Mouse (Mus musculus) lung, embryonic 14.5 days (tissue): ENCODE results near the gene Prdm15. TPM values are rescaled to one million over a fixed set of nuclear protein-coding genes. Genes with fewer than 3 reads are reported as not detected.

Experiments
- ATAC-seq: fragments of 200-750 bp; cut with Nextera tagmentation; 2 replicates; pipeline ENCODE4 v1.8.0; 2017; ENCODE audit warnings: mild to moderate bottlenecking, moderate TSS enrichment, moderate library complexity; ENCODE audit not compliant: insufficient read depth
- DNase-seq: peaks from one replicate; pipeline ENCODE4 v3.0.0-alpha.2; 2015
- H3K27ac ChIP-seq: fragments of 300-500 bp; sonication (generic); 2 replicates; pipeline ENCODE4 v1.5.1; 2014; ENCODE audit warnings: low read depth, mild to moderate bottlenecking, moderate library complexity
- H3K27me3 ChIP-seq: fragments of 300-500 bp; sonication (generic); 2 replicates; pipeline ENCODE4 v1.6.1; 2014; ENCODE audit warnings: low read length, control low read depth; ENCODE audit not compliant: insufficient read depth
- H3K36me3 ChIP-seq: fragments of 300-500 bp; sonication (generic); 2 replicates; pipeline ENCODE4 v1.6.1; 2014; ENCODE audit warnings: control low read depth; ENCODE audit not compliant: insufficient read depth
- H3K4me1 ChIP-seq: fragments of 300-500 bp; sonication (generic); 2 replicates; pipeline ENCODE4 v1.6.1; 2014; ENCODE audit warnings: antibody characterized with exemption, control low read depth; ENCODE audit not compliant: insufficient read depth
- H3K4me2 ChIP-seq: fragments of 300-500 bp; sonication (generic); 2 replicates; pipeline ENCODE4 v1.6.1; 2014; ENCODE audit warnings: mild to moderate bottlenecking
- H3K4me3 ChIP-seq: fragments of 300-500 bp; sonication (generic); 2 replicates; pipeline ENCODE4 v1.5.1; 2014; ENCODE audit warnings: low read depth, low read length
- H3K9ac ChIP-seq: fragments of 300-500 bp; sonication (generic); 2 replicates; pipeline ENCODE4 v1.6.1; 2014
- H3K9me3 ChIP-seq: fragments of 300-500 bp; sonication (generic); 2 replicates; pipeline ENCODE4 v1.6.1; 2016; ENCODE audit warnings: low read depth, low read length, control low read depth
- CTCF ChIP-seq: IDR thresholded peaks from 2 replicates; pipeline ENCODE4 v1.5.1; 2016; ENCODE audit warnings: antibody characterized with exemption, low read depth
- WGBS: fragments of 180-500 bp; shearing (Covaris S2); extraction: QIAGEN DNeasy Blood & Tissue Kit; methylation state at CpG from one replicate; pipeline ENCODE4 v1.1.7; 2014; 5-methylcytosine and 5-hydroxymethylcytosine counted together
- polyA plus RNA-seq: library from polyadenylated mRNA; unstranded; fragments of >200 nt; fragmentation: Nextera tagmentation; extraction: Ambion mirVana; gene quantifications from 2 replicates; pipeline ENCODE4 v1.2.1, GENCODE M21; 2014

Prdm15 gene
- 9.2 and 13.3 TPM in 2 replicates for polyA plus RNA-seq

DNA sequence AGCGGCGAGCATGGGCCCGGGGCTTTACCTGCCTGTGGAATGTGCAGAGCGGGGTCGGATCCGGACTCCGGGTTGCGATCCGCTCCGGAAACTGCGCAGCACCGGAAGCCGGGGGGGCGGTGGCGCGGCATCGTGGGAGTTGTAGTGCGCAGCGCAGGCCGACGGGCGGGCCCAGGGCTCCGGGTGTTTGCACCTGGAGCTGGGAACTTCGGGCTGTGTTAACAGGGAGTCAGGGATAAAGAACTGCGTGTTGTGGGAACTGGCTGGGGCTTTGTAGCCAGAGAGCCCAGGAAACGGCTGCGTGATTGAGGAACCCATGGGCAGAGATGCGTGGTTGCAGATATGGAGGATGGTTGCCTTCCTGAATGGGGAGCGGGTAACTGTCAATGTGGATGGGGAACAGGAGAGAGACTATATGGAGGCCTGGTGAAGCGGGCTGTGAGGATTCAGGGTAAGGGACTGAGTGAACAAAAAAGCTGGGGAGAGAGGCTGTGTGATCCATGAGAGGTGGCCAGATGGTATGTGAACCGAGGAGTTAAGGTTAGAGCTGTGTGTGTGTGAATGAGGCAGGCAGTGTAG, at the start of gene Prdm15:
Gene Prdm15, minus strand, starts transcription at position 110 of the 579 bp plus-strand sequence.
- Histone ChIP-seq H3K27ac (peak within 1 kb of the TSS; percentile 99), H3K9me3 (no peaks in the 10 kb centered on the region), H3K4me2 (peak within 1 kb of the TSS; percentile 81), H3K4me3 (peak within 1 kb of the TSS; percentile 87), H3K36me3 (peaks cover 16% of the 10 kb centered on the region; the same call in 1 of the 2 replicates), H3K27me3 (no peaks in the 10 kb centered on the region), H3K9ac (peak within 1 kb of the TSS; percentile 98), H3K4me1 (0 out of 2 replicates have a peak, but pooled peaks cover 4% of the 10 kb centered on the region)
- under 1% methylated on average over 31 of the region's 31 CpGs for WGBS
- ATAC-seq (peak; percentile 88), DNase-seq (peak; percentile 92)
- TF ChIP-seq CTCF = no peak

DNA sequence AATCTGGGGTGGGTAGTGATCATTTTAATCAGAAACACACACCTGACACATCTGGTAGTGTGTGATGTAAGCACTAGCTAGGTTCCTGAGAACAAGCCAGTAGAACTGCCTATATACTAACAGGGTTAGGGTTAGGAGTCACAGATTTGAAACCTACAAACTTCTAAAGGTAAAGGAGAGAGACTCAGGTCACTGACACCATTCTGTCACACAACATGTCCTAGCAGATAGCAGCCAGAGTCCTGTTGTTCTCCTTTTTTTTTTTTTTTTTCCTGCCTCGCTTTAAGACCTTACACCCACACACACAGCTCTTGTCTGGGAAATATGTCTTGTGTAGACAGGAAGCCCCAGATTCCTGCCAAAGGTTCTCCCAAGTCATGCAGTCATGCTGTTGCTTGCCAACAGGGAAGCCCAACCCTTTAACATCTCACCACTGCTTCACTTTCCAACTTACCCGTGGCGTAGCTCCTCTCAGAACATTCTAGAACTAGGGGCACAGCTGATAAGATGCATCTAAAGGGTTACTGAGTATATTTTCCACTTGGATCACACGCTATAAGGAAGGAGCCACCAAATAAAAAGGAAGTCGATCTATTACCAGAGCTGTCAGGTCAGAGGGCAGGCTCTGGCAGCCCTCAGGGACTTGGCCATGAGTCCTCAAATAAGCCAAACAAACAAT, 45.8 kb upstream of the Prdm15 start:
- H3K27ac ChIP-seq = peak overlapping the region; percentile 2; the same call in 1 of the 2 replicates
- no peaks in the 10 kb centered on the region for H3K9me3 ChIP-seq
- 46% methylated on average over 5 of the region's 5 CpGs for WGBS
- H3K9ac ChIP-seq = no peak overlapping the region
- H3K4me1 ChIP-seq = no peaks in the 10 kb centered on the region
- H3K4me2 ChIP-seq = no peak overlapping the region
- DNase-seq = peak; percentile 62
- no peak overlapping the region for H3K4me3 ChIP-seq
- peak; percentile 63; the same call in 1 of the 2 replicates for ATAC-seq
- H3K27me3 ChIP-seq = no peaks in the 10 kb centered on the region
- no peak for TF ChIP-seq CTCF
- no peaks in the 10 kb centered on the region for H3K36me3 ChIP-seq

DNA sequence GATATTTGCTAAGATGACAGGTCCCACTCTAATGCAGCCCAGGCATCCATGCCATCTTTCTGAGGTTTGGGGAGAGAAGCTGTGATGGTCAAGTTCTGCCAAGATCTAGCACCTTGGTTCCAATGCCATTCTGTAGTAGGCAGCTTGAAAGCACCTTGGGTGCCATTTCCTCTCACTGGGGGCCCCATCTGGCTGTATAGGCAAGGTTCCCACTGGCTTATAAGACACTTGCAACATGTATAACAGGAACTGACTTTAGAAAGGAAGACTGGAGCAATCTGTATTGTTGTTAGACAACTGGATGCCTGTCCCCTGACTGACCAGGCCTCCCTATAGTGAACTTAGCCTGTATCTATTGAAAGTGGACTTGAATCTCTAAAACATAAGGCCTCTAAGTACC, 36.1 kb upstream of the Prdm15 start:
- no peak overlapping the region for H3K27ac ChIP-seq
- H3K4me1 ChIP-seq = no peaks in the 10 kb centered on the region
- DNase-seq (no peak), ATAC-seq (no peak)
- no peak overlapping the region for H3K4me2 ChIP-seq
- H3K4me3 ChIP-seq = no peak overlapping the region
- no peak for TF ChIP-seq CTCF
- no peaks in the 10 kb centered on the region for H3K9me3 ChIP-seq
- H3K36me3 ChIP-seq = 0 out of 2 replicates have a peak, but pooled peaks cover 16% of the 10 kb centered on the region
- H3K9ac ChIP-seq = no peak overlapping the region
- no peaks in the 10 kb centered on the region for H3K27me3 ChIP-seq

DNA sequence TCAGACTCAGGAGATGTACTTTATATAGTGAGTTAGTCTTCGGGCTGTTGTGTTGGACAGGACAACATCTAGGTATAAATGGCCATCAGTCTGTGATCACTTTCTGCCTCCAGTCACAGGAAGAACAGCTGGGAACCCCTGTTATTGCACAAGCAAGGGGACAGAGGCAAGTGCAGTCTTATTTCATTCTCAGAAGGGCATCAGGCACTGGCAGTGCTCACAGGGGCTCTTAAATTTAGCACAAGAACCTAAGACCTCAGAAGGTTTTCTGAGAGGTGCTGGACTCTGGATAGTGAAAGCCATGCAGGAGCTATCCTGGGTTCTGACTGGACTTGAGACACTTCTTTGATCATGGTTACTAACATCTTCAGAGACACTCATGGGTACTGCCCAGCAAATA, 32.0 kb upstream of the Prdm15 start:
- 89% methylated on average over 1 of the region's 1 CpGs for WGBS
- H3K4me1 ChIP-seq = no peaks in the 10 kb centered on the region
- H3K9me3 ChIP-seq = no peaks in the 10 kb centered on the region
- H3K9ac ChIP-seq = no peak overlapping the region
- DNase-seq (no peak), ATAC-seq (no peak)
- no peak for TF ChIP-seq CTCF
- H3K4me3 ChIP-seq = no peak overlapping the region
- H3K36me3 ChIP-seq = peaks cover 17% of the 10 kb centered on the region; the same call in 1 of the 2 replicates
- no peaks in the 10 kb centered on the region for H3K27me3 ChIP-seq
- H3K27ac ChIP-seq = no peak overlapping the region
- no peak overlapping the region for H3K4me2 ChIP-seq

DNA sequence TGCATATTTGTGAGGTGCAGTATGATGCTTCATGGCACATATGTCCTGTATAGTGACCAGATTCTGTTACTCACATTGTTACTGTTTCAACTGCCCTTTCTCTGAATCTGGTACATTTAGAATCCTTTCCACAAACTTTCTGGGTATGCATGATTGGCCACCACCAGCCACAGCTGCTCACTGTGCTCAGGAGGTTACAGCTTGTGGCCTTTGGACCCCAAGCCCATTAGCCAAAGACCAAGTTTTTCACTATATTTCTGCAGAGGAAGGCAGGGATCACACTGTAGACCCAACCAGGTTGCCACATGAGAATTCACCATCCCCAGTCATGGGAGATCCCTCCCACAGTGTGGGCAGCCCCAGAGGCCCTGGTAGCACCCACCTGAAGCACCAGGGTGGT, 31.2 kb upstream of the Prdm15 start:
- no peak for TF ChIP-seq CTCF
- ATAC-seq (no peak), DNase-seq (no peak)
- H3K9ac ChIP-seq = no peak overlapping the region
- peaks cover 17% of the 10 kb centered on the region; the same call in 1 of the 2 replicates for H3K36me3 ChIP-seq
- no peaks in the 10 kb centered on the region for H3K4me1 ChIP-seq
- H3K4me3 ChIP-seq = no peak overlapping the region
- no peaks in the 10 kb centered on the region for H3K9me3 ChIP-seq
- H3K4me2 ChIP-seq = no peak overlapping the region
- H3K27ac ChIP-seq = no peak overlapping the region
- H3K27me3 ChIP-seq = no peaks in the 10 kb centered on the region

DNA sequence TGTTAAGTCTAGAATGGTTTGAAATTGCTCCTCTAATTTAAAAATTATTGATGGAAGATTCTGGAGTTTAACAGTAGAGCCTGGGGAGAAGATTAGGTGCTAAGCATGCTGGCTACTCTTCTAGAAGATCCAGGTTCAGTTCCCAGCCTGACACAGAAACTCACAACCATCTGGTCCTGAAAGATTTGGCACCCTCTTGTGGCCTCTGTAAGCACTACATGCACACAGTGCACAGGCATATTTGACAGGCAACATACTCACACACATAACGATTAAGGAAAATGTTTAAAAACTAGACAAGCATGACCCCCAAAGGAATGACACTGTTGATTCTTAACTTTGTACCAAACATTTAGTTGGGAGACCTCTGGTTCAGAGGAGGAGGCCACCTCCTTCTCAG, 27.5 kb upstream of the Prdm15 start:
- Histone ChIP-seq H3K4me2 (no peak overlapping the region), H3K36me3 (peaks cover 27% of the 10 kb centered on the region), H3K4me1 (no peaks in the 10 kb centered on the region), H3K9me3 (no peaks in the 10 kb centered on the region), H3K27ac (no peak overlapping the region), H3K4me3 (no peak overlapping the region), H3K27me3 (no peaks in the 10 kb centered on the region), H3K9ac (no peak overlapping the region)
- DNase-seq (peak; percentile 71), ATAC-seq (no peak)
- TF ChIP-seq CTCF = peak; percentile 72
- 90% methylated on average over 1 of the region's 1 CpGs for WGBS

DNA sequence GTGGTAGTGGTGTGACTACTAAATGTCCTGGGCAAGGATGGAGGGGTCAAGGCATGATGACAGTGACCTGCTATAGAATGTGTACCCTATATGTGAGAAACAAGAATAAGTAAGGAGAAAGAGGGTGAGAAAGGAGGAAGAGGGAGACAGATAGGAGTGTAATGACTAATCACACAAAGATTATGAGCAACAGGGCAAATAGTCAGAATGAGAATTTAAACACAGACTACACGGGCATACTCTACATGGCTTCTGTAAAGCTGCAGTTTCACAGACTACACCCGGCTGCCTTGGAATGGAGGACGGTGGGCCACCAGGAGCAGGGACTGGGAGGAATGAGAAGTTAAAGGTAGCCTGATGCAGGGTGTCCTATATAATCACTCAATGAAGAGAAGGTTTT, 25.9 kb upstream of the Prdm15 start:
- ATAC-seq = no peak
- Histone ChIP-seq H3K4me1 (no peaks in the 10 kb centered on the region), H3K9me3 (no peaks in the 10 kb centered on the region), H3K4me2 (no peak overlapping the region), H3K36me3 (peaks cover 30% of the 10 kb centered on the region), H3K4me3 (no peak overlapping the region), H3K27ac (no peak overlapping the region), H3K9ac (no peak overlapping the region), H3K27me3 (no peaks in the 10 kb centered on the region)
- WGBS = 90% methylated on average over 3 of the region's 3 CpGs
- DNase-seq = no peak
- TF ChIP-seq CTCF = no peak
